Mouse (Mus musculus) olfactory bulb, adult 2 months (tissue): ENCODE measurements around the gene C1qtnf6. TPM values are rescaled to one million over a fixed set of nuclear protein-coding genes. Genes with fewer than 3 reads are reported as not detected.

Experiments used
- H3K27ac ChIP-seq: fragments of 200-500 bp; 2 replicates; pipeline ENCODE4 v1.5.1; 2012; ENCODE audit warnings: low read depth, low read length; ENCODE audit not compliant: insufficient read depth
- H3K4me1 ChIP-seq: fragments of 200-500 bp; 2 replicates; pipeline ENCODE4 v1.6.1; 2012; ENCODE audit warnings: low read length; ENCODE audit not compliant: control insufficient read depth, insufficient read depth
- H3K4me3 ChIP-seq: fragments of 200-500 bp; 2 replicates; pipeline ENCODE4 v1.5.1; 2012; ENCODE audit warnings: mild to moderate bottlenecking, low read depth, low read length, moderate library complexity; ENCODE audit not compliant: insufficient read depth
- CTCF ChIP-seq: fragments of 200-500 bp; IDR thresholded peaks from 2 replicates; pipeline ENCODE4 v1.5.1; 2012; ENCODE audit warnings: low read depth, mild to moderate bottlenecking, low read length, moderate library complexity; ENCODE audit not compliant: insufficient read depth
- POLR2A ChIP-seq: fragments of 200-500 bp; IDR thresholded peaks from 2 replicates; pipeline ENCODE4 v1.6.1; 2012; ENCODE audit warnings: mild to moderate bottlenecking, low read depth, low read length, moderate library complexity; ENCODE audit not compliant: insufficient read depth
- WGBS: fragments of 180-500 bp; shearing (Covaris S2); methylation state at CpG from one replicate; pipeline ENCODE4 v1.1.7; 2018; 5-methylcytosine and 5-hydroxymethylcytosine counted together
- polyA plus RNA-seq: library from polyadenylated mRNA; stranded (reverse); fragments of >200 nt; gene quantifications from 2 replicates; pipeline ENCODE4 v1.2.4, GENCODE M21; 2012; ENCODE audit warnings: low replicate concordance; ENCODE audit not compliant: missing spikeins, insufficient read depth, insufficient read length

The C1qtnf6 gene
- polyA plus RNA-seq, 1 experiment, result not detected

DNA sequence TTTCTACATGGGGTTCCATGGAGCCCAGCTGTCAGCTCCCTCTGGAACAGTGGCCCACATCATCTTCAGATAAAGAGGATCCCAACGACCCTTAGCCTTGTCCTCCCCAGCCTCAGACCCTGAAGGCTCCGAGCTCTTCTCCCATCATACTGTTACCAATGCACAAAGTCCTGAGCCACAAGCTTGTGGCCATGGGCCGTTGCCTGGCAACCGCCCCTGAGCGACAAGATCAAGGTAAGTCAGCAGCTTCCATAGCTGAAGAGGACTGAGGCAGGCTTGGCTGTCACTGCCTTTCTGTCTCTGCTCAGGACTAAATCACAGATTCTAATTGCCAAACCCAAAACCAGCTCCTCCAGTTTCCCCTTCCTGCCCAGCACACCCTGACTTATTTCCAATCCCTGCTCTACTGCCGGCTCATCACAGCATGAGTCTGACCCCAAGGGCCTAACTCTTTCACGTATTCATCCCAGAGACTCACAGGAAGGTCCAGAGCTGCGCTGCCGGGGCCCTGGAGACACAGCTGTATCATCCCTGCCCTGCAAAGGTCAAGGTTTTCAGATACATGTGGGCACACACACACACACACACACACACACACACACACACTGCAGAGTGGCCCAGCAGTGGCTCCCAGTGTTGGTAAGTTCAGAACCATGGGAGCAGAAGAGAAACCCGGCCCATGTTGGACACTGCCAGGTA lies 4.7 kb upstream of the C1qtnf6 start:
- TF ChIP-seq POLR2A, result no peak
- TF ChIP-seq CTCF, result no peak
- Histone ChIP-seq H3K4me3 (no peak overlapping the region), H3K27ac (no peak overlapping the region), H3K4me1 (peaks cover 48% of the 10 kb centered on the region)
- WGBS, result 61% methylated on average over 10 of the region's 10 CpGs

DNA sequence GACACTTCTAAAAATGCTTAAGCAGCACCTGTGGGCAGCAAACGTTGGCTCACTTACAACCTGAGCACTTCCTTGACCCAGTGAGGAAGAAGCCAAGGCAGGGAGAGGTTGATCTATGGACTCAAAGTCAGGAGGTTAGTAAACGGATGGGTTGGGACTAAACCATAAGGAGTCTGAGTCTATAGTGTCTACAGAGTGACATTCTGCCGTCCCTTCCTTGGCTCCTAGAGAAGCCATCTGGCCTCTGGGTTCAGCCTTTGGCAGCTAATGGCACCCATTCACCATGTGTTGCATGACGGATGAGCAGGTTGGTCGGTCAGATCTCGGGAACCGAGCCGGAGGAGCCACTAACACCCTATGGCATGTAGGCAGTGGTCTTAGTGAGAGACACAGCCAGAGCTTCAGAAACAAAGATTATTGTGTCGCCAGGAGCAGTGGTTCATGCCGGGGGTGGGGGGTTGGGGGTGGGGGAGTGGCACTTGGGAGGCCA lies 2.2 kb upstream of the C1qtnf6 start:
- TF ChIP-seq POLR2A, result no peak
- TF ChIP-seq CTCF, result no peak
- Histone ChIP-seq H3K4me1 (peaks cover 52% of the 10 kb centered on the region), H3K4me3 (no peak overlapping the region), H3K27ac (no peak overlapping the region)
- WGBS, result 80% methylated on average over 10 of the region's 10 CpGs

DNA sequence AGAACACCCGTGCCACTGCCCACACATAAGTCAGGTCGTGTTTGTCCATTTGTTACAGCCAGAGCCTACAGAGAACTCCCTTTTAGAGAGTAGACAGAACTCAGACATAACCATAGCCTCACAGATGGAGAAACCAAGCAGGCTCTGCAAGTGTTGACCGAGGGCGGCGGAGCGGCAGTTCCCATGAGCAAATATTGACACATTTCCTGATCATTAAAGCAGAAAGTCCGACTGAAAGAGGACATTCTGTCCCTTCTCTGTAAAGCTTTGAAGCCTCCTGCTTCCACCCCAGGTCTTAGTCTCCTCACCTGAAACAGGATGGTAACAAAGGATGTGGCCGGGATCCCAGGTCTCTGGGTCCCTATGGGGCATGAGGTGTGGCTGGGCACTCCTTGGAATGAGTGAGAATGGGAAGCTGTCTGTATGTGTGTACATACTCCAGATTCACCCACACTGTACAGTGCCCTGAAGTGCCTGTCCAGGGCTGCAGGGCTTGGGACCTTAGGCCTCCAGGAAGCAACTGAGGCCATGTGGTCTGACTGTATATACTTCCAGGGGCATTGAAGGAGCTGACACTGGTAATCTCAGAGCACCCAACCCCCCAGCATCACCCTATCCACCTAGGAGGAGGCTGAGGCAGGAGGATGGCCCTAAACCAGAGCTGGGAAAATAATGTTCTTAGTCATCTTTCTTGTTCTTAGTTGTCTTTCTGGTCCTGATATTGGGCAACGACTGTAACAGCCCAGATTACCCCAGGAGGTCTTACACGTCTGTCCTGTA lies 1.5 kb upstream of the C1qtnf6 start:
- 78% methylated on average over 10 of the region's 10 CpGs for WGBS

DNA sequence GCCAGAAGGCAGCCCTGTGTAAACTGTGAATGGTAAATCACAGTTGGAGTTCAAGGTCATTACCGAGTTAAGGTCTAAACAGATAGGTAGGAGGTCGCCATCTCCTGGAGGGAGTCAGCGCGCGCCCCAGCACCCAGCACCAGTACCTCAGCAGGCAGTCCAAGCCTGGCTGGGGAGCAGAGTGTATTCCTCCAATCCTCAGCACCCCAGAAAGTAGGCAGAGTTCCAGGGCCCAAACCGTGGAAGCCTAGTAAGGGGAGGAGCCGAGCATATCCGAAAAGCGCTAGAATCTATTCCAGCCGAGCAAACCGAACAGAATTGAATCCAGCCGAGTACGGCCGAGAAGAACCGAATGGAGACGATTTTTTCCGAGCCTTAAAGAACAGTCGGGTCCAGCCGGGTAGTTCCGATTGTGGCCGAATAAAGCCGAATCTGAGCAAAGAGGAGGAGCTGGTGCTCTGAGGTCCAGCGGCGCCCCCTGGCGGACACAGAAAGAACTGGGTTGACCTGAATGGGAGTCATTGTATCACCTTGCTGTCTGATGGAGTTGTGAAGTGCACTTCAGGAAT lies 769 bp upstream of the C1qtnf6 start:
- Histone ChIP-seq H3K4me3 (peak overlapping the region; percentile 31), H3K27ac (peak overlapping the region; percentile 92), H3K4me1 (peaks cover 44% of the 10 kb centered on the region)
- TF ChIP-seq CTCF (peak; percentile 81; the same call in 1 of the 2 replicates), POLR2A (no peak)
- WGBS, result under 1% methylated on average over 25 of the region's 25 CpGs

More for the DNA sequence above, 1.5 kb upstream of the C1qtnf6 start:
- H3K4me1 ChIP-seq, result peaks cover 46% of the 10 kb centered on the region
- H3K4me3 ChIP-seq, result no peak overlapping the region
- TF ChIP-seq POLR2A (no peak), CTCF (no peak)
- H3K27ac ChIP-seq, result no peak overlapping the region

DNA sequence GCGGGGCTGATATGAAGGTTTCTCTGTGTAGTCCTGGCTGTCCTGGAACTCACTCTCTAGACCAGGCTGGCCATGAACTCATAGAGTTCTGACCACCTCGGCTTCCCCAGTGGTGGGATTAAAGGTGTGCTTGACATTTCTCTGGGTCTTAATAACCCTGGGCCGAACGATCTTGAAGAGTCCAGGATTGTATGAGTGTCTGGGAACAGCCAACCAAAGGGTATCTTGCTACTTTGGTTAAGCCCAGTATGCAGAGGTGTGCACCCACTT lies 170 bp upstream of the C1qtnf6 start:
- 71% methylated on average over 4 of the region's 4 CpGs for WGBS
- H3K4me1 ChIP-seq, result peaks cover 42% of the 10 kb centered on the region
- peak overlapping the region; percentile 92 for H3K27ac ChIP-seq
- H3K4me3 ChIP-seq, result no peak overlapping the region
- no peak for TF ChIP-seq POLR2A
- no peak for TF ChIP-seq CTCF

DNA sequence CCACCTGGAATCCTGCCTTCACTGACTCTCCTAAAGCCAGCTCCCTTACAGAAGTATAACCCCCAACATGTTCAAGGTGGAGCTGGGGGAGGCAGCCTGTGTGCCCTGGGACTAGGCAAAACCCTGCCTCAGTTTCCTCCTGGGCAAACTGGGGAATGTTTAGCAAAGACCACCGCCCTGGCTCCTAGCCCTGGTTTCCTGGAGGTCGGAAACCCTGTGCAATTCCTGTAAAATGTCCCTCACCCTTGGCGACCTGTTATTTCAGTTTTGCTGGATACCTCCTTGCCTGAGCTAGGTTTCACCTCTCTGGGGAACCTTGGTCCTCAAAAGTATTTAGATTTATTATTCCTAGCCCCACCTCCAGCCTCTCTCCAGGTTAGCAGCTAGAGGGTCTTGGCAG lies 1.1 kb downstream of the C1qtnf6 start:
- WGBS, result 87% methylated on average over 3 of the region's 3 CpGs
- H3K4me3 ChIP-seq, result no peak overlapping the region
- H3K4me1 ChIP-seq, result peaks cover 30% of the 10 kb centered on the region
- TF ChIP-seq CTCF (no peak), POLR2A (no peak)
- H3K27ac ChIP-seq, result 0 out of 2 replicates have a peak overlapping the region, but pooled peaks have one; percentile 92

DNA sequence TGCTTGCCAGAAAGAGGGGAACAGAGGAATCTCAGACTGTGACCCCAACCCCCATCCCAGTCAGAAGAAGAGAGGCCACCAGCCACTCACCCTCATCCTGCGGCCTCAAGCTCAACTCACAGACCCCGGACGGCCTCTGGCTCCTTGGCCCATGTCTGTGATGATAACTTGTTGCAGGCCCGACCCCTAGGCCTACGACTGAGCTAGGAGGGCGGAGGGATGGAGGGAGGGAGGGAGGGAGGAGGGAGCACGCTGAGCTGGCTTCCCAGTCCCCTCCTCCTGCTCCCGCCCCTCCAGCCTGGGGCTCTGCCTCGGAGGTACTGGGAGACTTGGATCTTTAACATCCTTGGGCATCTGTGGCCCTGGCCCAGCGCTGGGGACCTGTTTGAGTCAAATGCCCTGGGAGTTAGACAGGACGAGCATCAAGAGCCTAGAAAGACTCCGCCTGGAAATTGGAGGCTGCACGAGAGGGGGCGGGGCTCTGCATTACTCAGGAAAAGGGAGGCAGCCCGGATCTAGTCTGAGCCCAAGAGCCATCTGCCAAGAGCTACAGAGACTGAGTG lies 1.7 kb downstream of the C1qtnf6 start:
- 7% methylated on average over 15 of the region's 15 CpGs for WGBS
- no peak for TF ChIP-seq CTCF
- no peak for TF ChIP-seq POLR2A
- no peak overlapping the region for H3K27ac ChIP-seq
- H3K4me1 ChIP-seq, result peaks cover 30% of the 10 kb centered on the region
- peak overlapping the region; percentile 37 for H3K4me3 ChIP-seq

DNA sequence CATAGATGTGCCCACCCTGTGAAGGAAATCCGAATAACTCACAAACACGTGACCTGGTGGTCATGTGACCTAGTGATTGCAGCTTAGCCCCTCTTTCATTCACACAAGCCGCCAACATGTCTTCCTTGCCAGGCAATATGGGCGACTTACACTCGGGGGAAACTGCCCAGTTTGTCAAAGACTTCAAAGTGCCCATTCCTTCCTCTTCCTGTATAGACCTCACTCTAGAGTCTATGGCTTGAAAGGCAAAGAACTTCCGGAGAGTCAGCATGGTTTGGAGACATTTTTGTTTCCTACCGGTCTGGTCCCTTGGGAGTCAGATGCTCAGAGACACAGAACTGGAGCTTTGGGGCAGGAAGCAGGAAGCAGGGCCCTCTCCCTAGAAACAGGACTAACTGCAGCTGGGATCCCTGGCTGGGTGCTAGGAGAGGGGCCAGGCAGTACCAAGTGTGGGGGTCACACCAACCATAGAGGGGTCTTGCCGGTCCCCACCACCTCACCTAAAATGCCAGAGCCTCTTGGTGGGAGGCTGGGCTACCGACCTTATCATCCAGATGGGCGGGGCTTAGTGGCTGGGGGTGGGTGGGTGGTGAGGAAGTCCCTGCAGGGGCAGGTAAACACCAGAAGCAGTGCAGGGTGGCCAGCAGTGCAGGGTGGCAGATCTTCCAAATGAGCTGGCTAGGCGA lies 2.3 kb downstream of the C1qtnf6 start:
- 43% methylated on average over 11 of the region's 11 CpGs for WGBS
- no peak overlapping the region for H3K27ac ChIP-seq

DNA sequence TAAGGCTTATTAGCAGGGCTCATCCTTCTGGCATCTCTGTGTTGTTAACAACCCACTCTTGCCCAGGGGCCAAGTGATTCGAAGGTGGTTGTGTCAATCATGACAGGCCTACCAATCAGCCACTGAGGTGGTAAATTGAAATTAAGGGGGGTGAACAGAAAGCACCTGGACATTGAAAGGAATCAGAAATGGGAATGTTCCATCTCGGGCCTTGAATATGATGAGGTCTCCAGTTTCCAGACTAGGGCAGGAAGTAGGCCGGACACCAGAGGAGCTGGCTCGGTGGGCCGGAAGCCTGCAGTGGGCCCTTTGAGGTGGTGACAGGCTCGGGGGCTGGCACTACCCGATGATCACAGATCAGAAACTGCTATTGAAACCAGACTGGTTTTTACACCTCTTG lies 3.2 kb downstream of the C1qtnf6 start:
- TF ChIP-seq POLR2A, result no peak
- TF ChIP-seq CTCF, result no peak
- WGBS, result 77% methylated on average over 7 of the region's 7 CpGs

More for the DNA sequence above, 2.3 kb downstream of the C1qtnf6 start:
- H3K4me3 ChIP-seq, result peak overlapping the region; percentile 37
- no peak for TF ChIP-seq POLR2A
- TF ChIP-seq CTCF, result no peak
- H3K4me1 ChIP-seq, result peaks cover 30% of the 10 kb centered on the region

More for the DNA sequence above, 3.2 kb downstream of the C1qtnf6 start:
- Histone ChIP-seq H3K4me3 (no peak overlapping the region), H3K4me1 (peaks cover 30% of the 10 kb centered on the region), H3K27ac (no peak overlapping the region)
